Mouse (Mus musculus): ENCODE measurements around the gene Atp6v0a1.
"Not testable (repeated sequence)": the region's sequence is repeated elsewhere in the genome, so short reads cannot be mapped to it uniquely, and the experiment has no call there.

The Atp6v0a1 gene

GRCm38 (mm10) chr11:100981236-100981635 lies 28.0 kb upstream of the Atp6v0a1 start:
- DNase-seq (ENCODE audit: low spot score), result no peak

DNA sequence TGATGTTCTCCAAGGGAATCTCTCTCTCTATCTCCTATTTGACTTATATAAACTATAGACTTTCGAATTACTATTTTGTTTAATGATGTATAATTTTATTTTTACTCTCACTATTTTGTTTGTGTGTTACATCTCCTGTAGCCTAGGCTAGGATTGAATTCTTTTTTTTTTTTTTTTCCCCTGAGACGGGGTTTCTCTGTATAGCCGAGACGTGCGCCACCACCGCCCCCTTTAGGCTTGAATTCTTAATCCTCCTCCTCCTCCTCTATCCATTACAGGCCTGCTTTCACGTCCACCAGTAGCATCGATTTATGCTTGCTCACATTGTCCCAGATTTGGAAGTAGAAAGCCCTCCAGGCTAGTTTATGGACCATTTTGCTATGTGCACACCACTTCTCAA lies 27.2 kb upstream of the Atp6v0a1 start:
- DNase-seq (ENCODE audit: low spot score), result no peak

- peak; percentile 83 for DNase-seq (ENCODE audit: low spot score)
These were observed 26.0 kb upstream of the Atp6v0a1 start for GRCm38 (mm10) chr11:100983125-100983777.

DNA sequence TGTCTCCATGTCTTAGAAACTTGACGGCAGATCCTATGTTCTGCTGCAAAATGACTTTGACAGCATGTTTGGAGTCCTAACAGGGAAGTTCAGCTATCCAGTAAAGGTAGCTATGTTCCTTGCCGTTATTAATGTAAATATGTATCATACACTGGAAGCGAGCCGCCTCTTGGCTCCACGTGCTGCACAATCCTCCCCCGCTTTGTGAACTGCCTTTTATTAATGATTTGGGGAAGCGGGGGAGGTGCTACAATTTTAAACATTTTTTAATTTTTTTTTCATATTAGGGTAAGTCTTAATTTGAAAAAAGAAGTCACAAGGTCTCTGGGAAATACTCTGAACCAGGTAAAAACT lies 25.5 kb upstream of the Atp6v0a1 start:
- DNase-seq (ENCODE audit: low spot score), result no peak

DNA sequence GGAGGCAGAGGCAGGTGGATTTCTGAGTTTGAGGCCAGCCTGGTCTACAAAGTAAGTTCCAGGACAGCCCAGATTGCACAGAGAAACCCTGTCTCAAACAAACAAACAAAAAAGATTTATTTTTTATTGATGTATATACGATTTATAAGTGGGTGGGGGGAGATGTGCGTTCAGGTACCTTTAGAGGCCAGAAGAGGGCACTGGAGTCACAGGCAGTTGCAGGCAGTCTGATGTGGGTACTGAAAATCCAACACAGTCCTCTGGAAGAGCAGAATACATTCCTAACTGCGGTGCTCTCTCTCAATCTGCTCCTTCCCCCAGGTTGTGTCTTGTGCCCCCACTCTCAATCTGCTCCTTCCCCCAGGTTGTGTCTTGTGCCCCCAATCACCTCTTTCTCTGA lies 23.6 kb upstream of the Atp6v0a1 start:
- no peak for DNase-seq (ENCODE audit: low spot score)

- DNase-seq (ENCODE audit: low spot score), result no peak
These were observed 20.6 kb upstream of the Atp6v0a1 start for GRCm38 (mm10) chr11:100988674-100989073.

DNA sequence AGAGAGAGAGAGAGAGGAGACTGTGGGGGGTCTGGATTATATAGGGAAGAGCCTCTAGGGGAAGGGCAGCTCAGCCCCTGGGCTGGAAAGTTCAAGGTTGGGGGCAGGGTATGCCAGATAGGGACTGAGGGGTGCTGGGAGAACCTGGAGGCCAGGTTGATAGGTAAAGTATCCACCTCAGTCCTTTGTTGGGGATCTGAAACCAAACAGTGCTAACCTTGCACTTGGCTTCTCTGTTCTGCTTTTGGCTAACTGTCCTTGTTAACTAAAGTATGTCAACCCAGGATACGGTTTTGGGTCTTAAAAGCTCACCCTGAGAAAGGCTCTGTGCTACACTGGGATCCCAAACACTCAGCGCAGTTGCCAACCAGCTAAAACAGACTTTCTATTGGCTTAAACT lies 19.6 kb upstream of the Atp6v0a1 start:
- DNase-seq (ENCODE audit: low spot score), result no peak

DNA sequence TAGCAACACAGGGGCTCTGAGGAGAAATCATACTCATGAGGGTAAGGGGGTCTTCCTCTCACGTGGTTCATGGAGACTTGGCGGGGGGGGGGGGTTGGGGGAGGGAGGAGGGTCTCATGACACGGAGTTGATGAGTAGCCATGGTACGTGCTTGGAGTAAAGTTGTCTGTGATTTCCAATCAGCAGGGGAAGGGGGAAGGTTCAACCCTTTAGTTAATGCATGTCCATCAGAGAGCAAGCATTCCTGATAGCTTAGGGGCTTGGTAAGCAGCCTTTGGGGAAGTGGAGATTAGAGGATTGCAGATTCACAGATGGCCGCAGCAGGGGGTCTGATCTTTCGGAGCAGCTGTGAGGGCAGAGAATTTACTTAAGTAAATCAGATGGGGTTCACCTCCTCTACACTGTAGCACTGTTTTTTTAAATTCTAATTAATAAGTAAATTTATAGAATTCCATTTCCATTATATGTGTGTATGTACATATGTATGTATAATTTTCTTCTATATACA lies 18.2 kb upstream of the Atp6v0a1 start:
- DNase-seq (ENCODE audit: low spot score), result no peak

- DNase-seq (ENCODE audit: low spot score), result no peak
These were observed 15.8 kb upstream of the Atp6v0a1 start for GRCm38 (mm10) chr11:100993437-100993836.

GRCm38 (mm10) chr11:100994233-100994632 lies 15.0 kb upstream of the Atp6v0a1 start:
- DNase-seq (ENCODE audit: low spot score), result no peak

DNA sequence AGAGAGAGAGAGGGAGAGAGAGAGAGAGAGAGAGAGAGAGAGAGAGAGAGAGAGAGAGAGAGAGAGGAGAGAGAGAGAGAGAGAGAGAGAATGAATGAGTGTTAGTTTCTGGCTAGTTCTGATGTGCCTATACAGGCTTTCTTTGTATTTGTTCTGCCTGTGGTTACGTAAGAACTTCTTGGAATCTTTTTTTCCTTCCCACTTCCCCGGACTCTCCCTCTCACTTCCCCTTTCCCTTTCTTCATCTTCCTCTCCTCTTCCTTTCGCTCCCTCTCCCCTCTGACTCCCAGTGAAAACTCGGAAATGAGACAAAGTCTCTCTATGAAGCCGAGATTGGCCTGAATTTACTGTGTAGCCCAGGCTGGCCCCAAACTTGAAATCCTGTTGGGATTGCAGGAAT lies 14.6 kb upstream of the Atp6v0a1 start:
- no peak for DNase-seq (ENCODE audit: low spot score)

DNA sequence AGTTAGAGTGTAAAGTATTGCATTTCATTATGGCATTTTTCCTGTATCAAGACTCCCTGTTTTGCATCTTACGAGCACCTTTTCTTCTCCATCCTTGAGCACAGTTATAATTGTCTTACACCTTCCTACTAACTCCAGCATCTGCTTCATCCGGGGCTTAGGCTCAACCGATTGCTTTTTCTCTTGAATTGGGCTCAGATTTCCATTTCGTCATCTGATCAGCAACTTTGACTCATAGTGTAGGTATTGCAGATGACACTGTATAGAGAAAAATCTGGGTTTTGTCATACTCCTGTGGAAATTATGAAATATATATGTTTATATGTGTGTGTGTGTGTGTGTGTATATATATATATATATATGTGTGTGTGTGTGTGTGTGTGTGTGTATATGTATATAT lies 12.8 kb upstream of the Atp6v0a1 start:
- DNase-seq (ENCODE audit: low spot score), result no peak

GRCm38 (mm10) chr11:100998836-100999235 lies 10.4 kb upstream of the Atp6v0a1 start:
- no peak for DNase-seq (ENCODE audit: low spot score)

DNA sequence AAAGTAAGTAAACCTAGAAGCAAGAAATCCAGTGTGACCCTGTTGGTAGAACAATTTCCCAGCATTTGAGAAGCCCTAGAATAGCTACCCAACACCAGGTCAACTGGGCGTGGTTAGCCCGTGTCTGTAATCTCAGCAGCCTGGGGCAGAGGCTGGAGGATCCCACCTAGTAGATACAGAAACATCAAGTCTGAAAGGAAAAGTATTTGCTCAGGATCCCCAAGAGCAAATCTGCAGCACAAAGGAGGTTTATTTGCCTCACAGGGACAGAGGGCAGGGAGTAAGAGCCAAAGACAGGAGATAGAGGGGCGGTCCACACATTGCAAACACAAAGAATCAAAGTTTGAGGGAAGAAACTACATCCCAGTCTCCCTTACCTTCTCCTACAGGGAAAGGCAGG lies 10.0 kb upstream of the Atp6v0a1 start:
- no peak for DNase-seq (ENCODE audit: low spot score)

DNA sequence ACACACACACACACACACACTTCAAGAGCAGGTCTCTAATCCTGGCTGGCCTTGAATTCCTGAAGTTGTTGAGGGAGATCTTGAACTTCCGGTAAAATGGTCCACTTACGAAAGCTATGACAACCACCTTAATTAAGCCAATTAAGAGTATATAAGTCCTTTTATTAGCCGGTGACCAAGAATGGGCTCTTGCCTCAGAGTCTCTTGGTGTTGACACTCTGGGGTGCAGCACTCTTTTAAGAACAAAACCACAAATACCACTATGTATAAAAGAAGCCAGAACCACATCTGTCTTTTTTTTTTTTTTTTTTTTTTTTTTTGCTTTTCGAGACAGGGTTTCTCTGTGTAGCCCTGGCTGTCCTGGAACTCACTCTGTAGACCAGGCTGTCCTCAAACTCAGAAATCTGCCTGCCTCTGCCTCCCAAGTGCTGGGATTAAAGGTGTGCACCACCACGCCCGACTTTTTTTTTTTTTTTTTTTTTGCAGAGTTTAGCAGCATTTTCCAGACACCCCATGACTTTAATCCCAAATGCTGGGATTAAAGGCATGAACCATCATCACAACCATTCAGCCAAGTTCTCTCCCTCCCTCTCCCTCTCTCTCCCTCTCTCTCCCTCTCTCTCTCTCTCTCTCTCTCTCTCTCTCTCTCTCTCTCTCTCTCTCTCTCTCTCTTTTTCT lies 7.2 kb upstream of the Atp6v0a1 start:
- DNase-seq (ENCODE audit: low spot score), result not testable (repeated sequence)

DNA sequence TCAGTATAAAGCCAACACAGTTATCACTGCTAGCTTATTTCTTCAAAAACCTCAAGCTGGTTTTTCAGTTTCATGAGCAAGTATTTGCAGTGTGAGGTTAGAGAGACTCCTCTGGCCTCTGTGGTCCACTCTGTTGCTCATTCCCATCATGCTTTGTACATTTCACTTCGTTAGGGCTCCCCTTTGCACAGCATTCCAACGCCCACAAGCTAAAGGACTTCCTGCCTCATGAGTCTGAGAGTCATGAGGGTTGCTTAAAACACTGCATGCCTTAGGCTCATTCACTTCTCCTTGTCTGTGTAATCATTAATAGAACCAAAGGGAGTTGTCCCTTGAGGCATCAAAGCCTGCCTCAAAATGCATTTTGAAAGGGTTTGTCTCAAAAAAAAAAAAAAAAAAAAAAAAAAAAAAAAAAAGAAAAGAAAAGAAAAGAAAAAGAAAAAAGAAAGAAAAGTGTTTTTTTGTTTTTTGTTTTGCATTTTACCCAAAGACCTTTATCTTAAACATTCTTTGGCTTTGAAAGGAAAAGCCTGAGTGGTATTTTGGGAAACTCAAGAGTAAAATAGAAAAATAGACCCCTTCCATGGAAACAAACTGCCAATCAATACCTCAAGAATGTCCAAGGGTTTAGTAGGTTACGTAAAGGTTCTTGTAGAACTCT lies 6.1 kb upstream of the Atp6v0a1 start:
- no peak for DNase-seq (ENCODE audit: low spot score)

GRCm38 (mm10) chr11:101008206-101009045 lies 826 bp upstream of the Atp6v0a1 start:
- DNase-seq (ENCODE audit: low spot score), result no peak

DNA sequence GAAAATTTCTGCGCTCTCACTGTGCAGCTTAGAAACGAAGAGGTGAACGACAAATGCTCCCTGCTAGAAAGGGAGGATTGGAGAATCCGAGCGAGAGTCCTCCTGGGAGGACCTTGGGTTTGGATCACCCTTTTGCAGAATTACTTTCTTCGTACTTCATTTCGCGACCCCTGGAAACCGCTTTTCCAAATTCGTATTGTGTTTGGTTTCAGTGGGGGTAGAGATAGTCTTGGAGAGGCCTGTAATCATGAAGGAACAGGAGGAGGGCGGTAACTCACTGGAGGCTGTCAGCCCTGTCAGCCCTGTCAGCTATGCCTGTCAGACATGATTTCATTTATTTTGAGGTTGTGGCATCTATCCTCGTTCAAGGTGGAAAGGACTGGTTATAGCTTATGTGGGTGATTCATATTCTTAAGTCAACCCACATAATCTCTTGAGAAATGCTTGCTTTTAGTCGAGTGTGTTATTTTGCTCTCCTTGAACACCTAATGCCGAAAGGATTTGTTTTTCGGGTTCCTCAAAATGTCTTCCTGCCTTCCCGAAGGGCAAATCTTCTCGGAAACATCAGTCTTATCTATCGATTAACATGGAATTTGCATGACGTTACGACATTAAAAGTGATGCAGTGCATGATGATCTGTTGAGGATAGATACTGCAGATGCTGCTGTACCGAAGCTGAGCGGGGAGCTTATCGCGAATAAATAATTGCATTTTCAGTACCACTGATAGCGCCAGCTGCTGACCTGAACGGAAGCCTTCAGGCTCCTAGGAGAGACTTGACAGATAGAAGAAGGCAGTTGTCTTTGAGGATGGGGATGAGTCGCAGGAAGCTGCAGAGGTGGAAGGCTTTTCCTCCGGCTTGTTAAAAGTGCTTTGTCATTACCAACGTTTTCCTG lies 884 bp downstream of the Atp6v0a1 start:
- no peak for DNase-seq (ENCODE audit: low spot score)

DNA sequence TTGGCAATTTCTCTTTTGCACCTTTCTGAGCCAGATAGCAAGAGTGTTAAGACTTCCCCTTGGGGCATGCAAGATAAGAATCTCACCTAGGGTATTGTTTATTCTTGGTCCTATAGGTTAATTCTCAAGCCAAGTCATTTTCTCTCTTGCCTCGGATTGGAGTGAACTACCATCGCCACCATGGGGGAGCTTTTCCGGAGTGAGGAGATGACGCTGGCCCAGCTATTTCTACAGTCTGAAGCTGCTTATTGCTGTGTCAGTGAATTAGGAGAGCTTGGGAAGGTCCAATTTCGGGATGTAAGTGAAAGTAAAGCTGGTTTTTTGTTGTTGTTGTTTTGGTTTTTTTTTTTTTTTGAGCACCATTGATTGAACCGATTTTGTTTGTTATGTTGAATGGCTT lies 2.4 kb downstream of the Atp6v0a1 start:
- DNase-seq (ENCODE audit: low spot score), result no peak

GRCm38 (mm10) chr11:101023371-101023770 lies 14.1 kb downstream of the Atp6v0a1 start:
- no peak for DNase-seq (ENCODE audit: low spot score)

GRCm38 (mm10) chr11:101024001-101024400 lies 14.7 kb downstream of the Atp6v0a1 start:
- DNase-seq (ENCODE audit: low spot score), result no peak
